Mouse (Mus musculus): ENCODE measurements at regions not wholly inside any gene's neighbourhood (a gene's known extent, or its start where the extent isn't known, plus 50 kb on each side); places are given as distances from the start of the nearest gene placed in this dataset.

- no peak for DNase-seq (ENCODE audit: low read depth, low spot score)
- no peaks in the 10 kb centered on the region for H3K27me3 ChIP-seq (ENCODE audit: control insufficient read depth, insufficient read depth, low read length, poor library complexity, severe bottlenecking)
- H3K36me3 ChIP-seq (ENCODE audit: control insufficient read depth, insufficient read depth, low read length, poor library complexity, severe bottlenecking), result no peaks in the 10 kb centered on the region
Measured at GRCm38 (mm10) chr8:57705957-57706356, 53.1 kb upstream of the Galnt7 start.

GRCm38 (mm10) chr8:57704161-57704560, 51.3 kb upstream of the Galnt7 start:
- no peak for DNase-seq (ENCODE audit: low read depth, low spot score)
- Histone ChIP-seq H3K27me3 (ENCODE audit: control insufficient read depth, insufficient read depth, low read length, poor library complexity, severe bottlenecking) (no peaks in the 10 kb centered on the region), H3K36me3 (ENCODE audit: control insufficient read depth, insufficient read depth, low read length, poor library complexity, severe bottlenecking) (no peaks in the 10 kb centered on the region)

GRCm38 (mm10) chr8:57702407-57703113, 49.7 kb upstream of the Galnt7 start:
- Histone ChIP-seq H3K36me3 (ENCODE audit: control insufficient read depth, insufficient read depth, low read length, poor library complexity, severe bottlenecking) (no peaks in the 10 kb centered on the region), H3K27me3 (ENCODE audit: control insufficient read depth, insufficient read depth, low read length, poor library complexity, severe bottlenecking) (no peaks in the 10 kb centered on the region)
- peak; percentile 67 for DNase-seq (ENCODE audit: low read depth, low spot score)
